Mouse (Mus musculus) R1 (cell line): Measurements from ENCODE around the gene Olfr543.
"Not testable (repeated sequence)": the region's sequence is repeated elsewhere in the genome, so short reads cannot be mapped to it uniquely, and the experiment has no call there.

ENCODE experiments used
- DNase-seq: peaks from one replicate; pipeline ENCODE4 v3.0.0-alpha.2; 2018; ENCODE audit warnings: low read depth, low spot score

The Olfr543 gene

GRCm38 (mm10) chr7:102481579-102481978 lies at the start of gene Olfr543:
TSS of gene Olfr543 (minus strand) at chr7:102481679.
- no peak for DNase-seq

GRCm38 (mm10) chr7:102529052-102529451 lies 47.6 kb upstream of the Olfr543 start:
- DNase-seq, result no peak

GRCm38 (mm10) chr7:102517051-102517335 lies 35.5 kb upstream of the Olfr543 start:
- no peak for DNase-seq

- no peak for DNase-seq
These were observed 35.0 kb upstream of the Olfr543 start for GRCm38 (mm10) chr7:102516261-102517050.

GRCm38 (mm10) chr7:102514144-102514543 lies 32.7 kb upstream of the Olfr543 start:
- no peak for DNase-seq

- peak; percentile 87 for DNase-seq
These were observed 31.4 kb upstream of the Olfr543 start for GRCm38 (mm10) chr7:102512814-102513435.

GRCm38 (mm10) chr7:102511927-102512326 lies 30.4 kb upstream of the Olfr543 start:
- DNase-seq, result no peak

GRCm38 (mm10) chr7:102509726-102510125 lies 28.2 kb upstream of the Olfr543 start:
- no peak for DNase-seq

- DNase-seq, result no peak
These were observed 27.2 kb upstream of the Olfr543 start for GRCm38 (mm10) chr7:102508666-102509065.

GRCm38 (mm10) chr7:102508066-102508465 lies 26.6 kb upstream of the Olfr543 start:
- DNase-seq, result no peak

GRCm38 (mm10) chr7:102506848-102507247 lies 25.4 kb upstream of the Olfr543 start:
- DNase-seq, result peak; percentile 75

GRCm38 (mm10) chr7:102501986-102502385 lies 20.5 kb upstream of the Olfr543 start:
- no peak for DNase-seq

- DNase-seq, result no peak
These were observed 18.0 kb upstream of the Olfr543 start, which contains the start of gene Olfr545 for GRCm38 (mm10) chr7:102499473-102499872. TSS of gene Olfr545 (minus strand) at chr7:102499573.

- not testable (repeated sequence) for DNase-seq
These were observed 12.9 kb upstream of the Olfr543 start for GRCm38 (mm10) chr7:102494416-102494815.

GRCm38 (mm10) chr7:102488161-102488560 lies 6.7 kb upstream of the Olfr543 start, which contains the start of gene Olfr544:
TSS of gene Olfr544 (minus strand) at chr7:102488313.
- DNase-seq, result no peak

GRCm38 (mm10) chr7:102486105-102486504 lies 4.6 kb upstream of the Olfr543 start:
- no peak for DNase-seq

- DNase-seq, result not testable (repeated sequence)
These were observed 3.3 kb upstream of the Olfr543 start for GRCm38 (mm10) chr7:102484766-102485165.

GRCm38 (mm10) chr7:102483665-102484064 lies 2.2 kb upstream of the Olfr543 start:
- no peak for DNase-seq

GRCm38 (mm10) chr7:102480821-102481220 lies 658 bp downstream of the Olfr543 start:
- DNase-seq, result no peak

- peak; percentile 72 for DNase-seq
These were observed 2.0 kb downstream of the Olfr543 start for GRCm38 (mm10) chr7:102479368-102480078.

- no peak for DNase-seq
These were observed 2.6 kb downstream of the Olfr543 start for GRCm38 (mm10) chr7:102478926-102479325.

GRCm38 (mm10) chr7:102478425-102478824 lies 3.1 kb downstream of the Olfr543 start:
- no peak for DNase-seq
